Mouse (Mus musculus) layer of hippocampus, adult 9-10 months (tissue): Measurements from ENCODE around the gene Mab21l3.
A peak's percentile ranks its signal among the peaks of the same experiment; 100 is the strongest.

Experiments
- DNase-seq: peaks from one replicate; pipeline ENCODE4 v3.0.0; 2022; ENCODE audit warnings: low spot score

Mab21l3 gene

DNA sequence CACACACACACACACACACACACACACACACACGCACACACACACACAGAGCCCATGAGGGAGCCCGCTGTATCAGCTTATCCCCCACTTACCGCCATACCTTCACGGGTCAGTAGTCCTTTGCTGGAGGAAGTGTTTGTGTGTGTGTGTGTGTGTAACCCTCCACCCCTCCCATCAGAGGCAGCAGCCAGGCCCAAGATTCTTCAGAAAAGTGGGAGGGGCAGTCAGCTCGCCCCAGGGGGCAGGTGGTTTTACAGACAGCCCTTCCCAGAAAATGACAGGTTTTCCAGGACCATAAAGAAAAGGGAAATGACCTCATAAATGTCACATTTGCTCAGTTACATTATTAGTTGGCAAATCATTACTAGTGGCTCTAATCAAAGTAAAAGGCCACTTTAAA is at the start of gene Mab21l3:
Gene Mab21l3, minus strand, starts transcription at position 144 of the 400 bp plus-strand sequence.
- DNase-seq: no peak

DNA sequence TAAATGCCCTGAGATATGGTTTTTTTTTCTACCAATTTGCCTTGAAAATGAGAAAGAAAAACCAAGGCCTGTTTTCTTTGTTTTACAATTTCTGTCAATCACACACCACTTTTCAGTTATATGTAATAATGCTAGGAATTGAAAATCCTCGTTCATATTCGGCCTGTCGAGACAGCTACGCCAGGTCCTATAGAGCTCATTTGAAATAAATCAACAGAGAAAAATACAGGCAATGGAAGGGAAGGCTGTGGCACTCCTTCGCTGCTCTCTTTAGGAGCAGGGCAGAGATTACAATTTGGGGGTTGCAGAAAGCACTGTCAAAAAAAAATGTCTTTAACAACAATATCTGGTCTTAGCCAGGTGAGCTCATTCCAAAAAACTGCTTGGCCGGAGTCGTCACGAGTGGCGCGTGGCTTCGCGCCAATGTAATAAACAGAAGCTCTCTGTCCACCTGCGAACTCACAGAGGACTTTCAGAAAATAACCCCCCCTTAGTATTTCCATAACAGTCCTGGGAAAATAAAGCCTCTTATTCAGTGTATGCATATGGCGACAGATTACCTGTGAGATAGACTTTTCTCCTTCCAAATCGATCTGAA is 48.7 kb upstream of the Mab21l3 start:
- DNase-seq: no peak

DNA sequence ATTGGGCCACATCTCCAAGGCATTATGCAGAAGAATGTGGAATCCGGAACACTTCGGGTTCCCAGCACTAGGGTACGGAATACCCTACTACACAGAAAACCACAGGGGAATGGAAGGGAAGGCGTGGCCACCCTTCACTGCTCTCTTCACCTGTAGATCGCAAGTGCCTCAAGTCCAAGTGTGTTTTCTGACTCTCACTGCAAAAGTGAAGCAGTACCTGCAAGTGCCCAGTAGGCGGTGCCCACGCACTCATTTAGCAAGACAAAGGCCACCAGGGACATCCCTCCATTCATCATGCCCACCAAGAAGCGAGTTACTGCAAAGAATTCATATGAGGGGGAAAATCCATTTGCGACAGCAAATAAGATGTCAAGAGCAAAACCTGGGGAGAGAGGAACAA is 48.1 kb upstream of the Mab21l3 start:
- DNase-seq: peak; percentile 61

- no peak for DNase-seq
Observed at GRCm38 (mm10) chr3:101895376-101895910, 46.7 kb upstream of the Mab21l3 start.

- no peak for DNase-seq
Observed at GRCm38 (mm10) chr3:101885591-101885990, 36.8 kb upstream of the Mab21l3 start.

DNA sequence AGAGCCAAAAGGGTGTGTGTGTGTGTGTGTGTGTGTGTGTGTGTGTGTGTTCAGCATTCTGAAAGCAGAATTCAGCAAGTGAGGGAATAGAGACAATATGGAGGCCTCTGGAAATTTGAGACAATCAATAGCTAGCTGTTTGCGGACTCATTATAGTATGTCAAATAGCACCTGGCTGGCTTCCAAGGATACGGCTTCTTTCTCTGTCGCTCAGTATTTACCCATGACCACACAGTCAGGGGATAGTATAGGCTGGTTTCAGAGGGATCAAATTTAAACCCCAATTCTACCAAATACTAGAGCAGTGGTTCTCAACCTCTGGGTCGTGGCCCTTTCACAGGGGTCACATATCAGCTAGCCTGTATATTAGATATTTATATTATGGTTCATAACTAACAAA is 36.3 kb upstream of the Mab21l3 start:
- no peak for DNase-seq

DNA sequence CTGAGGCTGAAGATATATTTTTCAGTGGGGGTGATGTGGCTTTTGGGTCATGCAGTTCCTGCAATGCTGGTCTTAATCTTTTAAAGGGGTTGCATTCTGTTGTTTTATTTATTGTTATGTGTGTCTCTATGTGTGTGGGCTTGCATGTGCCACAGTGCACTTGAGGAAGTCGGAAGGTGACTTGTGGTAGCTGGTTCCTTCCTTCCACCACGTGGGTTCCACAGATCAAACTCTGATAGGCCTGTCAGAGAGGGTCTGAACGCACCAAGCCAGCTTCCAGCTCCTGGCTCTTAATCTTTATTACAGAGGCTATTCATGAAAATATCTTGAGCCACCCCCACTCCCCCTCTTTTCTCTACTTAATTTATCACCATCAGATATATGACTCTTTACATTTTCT is 35.1 kb upstream of the Mab21l3 start:
- DNase-seq: no peak

DNA sequence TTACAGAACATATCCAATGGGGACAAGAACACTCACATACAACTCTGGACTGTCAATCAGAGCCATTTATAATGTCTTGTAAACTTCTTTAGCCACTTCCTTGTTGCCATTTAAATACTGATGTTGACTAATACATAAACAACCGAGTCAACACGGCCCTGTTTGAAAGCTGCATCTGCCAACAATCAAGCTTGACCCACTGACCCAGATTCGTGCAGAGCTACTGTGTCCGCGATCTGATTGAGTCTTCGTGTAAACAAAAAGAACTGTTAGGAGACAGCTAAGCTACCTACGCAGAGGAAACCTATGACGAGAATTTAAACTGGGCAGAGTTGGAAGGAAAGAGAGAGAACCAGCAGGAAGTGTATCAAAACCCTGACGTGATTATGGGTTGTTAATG is 33.0 kb upstream of the Mab21l3 start:
- DNase-seq: no peak

- DNase-seq: no peak
Observed at GRCm38 (mm10) chr3:101880818-101881217, 32.1 kb upstream of the Mab21l3 start.

GRCm38 (mm10) chr3:101878136-101878535 is 29.4 kb upstream of the Mab21l3 start:
- DNase-seq: no peak

DNA sequence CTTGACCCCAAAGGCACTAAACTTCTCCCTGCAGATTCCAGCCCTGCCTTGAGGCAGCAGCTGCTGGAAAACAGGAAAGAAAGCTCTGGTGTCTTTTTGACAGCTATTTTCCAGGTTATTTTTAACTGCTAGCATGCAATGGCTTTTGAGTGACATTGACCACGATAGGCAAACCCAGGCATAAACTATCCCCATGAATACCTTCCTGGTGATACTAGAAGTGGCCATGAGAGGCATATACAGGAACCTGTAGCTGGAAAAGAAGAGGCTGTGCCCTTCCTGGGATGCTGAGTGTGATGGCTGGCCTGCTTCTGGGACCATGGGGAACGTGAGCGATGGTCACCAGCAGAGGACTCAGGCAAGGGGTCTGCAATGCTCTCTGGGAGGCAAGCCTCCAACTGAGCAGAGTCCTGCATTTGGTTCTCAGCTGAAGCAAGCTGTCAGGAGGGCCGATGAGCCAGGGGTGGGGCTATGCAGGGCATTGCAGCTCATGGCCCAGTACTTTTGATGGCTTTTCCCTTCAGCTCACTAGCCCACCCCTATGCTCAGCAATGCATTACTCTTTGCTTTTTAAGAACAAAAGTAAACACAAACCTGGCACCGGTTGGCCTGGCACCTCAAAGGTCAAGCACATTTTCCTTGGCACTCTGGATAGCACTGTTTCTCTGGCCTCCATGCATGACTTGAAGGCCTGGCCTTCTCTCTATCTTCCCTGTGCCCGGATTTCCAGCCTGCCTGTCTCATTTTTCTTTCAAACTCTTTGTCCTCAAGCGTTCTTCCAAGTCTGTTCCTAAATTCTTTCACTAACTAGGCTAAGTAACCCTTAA is 27.9 kb upstream of the Mab21l3 start:
- DNase-seq: no peak

GRCm38 (mm10) chr3:101875258-101875920 is 26.6 kb upstream of the Mab21l3 start:
- DNase-seq: no peak

GRCm38 (mm10) chr3:101873061-101873675 is 24.4 kb upstream of the Mab21l3 start:
- no peak for DNase-seq

GRCm38 (mm10) chr3:101871951-101872350 is 23.2 kb upstream of the Mab21l3 start:
- no peak for DNase-seq

- no peak for DNase-seq
Observed at GRCm38 (mm10) chr3:101867001-101867421, 18.3 kb upstream of the Mab21l3 start.

- DNase-seq: no peak
Observed at GRCm38 (mm10) chr3:101861856-101862255, 13.1 kb upstream of the Mab21l3 start.

DNA sequence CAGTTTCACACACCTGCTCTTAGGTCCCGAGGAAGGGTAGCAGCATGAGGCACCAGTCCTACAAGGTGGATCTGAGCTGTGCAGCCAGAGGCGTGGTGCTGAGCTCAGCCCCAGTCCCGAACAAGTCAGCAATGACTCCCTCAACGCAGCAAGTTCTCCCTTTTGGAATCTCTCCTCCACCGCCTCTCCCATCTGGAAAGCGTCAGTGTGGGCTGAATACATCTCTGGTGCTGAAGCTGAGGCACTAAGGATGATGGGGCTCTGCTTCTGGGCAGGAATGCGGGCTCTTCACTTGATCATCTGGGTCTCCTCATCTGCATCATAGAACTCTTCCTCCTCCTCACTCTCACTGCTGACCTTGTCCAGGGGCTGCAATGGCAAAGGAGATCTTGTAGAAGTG is 11.4 kb upstream of the Mab21l3 start:
- DNase-seq: no peak

DNA sequence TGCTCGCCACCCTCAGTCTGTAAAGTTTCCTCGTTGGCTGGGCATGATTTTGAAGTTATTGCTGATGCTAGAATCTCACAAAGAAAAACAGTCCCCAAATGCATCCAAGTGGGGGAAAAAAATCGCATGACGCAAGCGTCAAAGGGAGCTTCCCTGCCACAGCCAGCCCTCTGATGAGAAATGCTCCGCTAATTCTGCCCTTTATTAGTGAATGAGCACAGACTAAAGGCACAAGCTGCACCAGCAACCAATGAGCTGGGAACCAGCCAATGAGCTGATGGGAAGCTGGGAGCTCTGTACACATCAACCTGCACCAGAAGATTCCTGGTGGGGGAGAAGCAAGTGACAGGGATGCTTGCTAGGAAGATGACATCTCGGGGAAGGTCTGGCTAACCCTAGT is 11.0 kb upstream of the Mab21l3 start:
- no peak for DNase-seq

- no peak for DNase-seq
Observed at GRCm38 (mm10) chr3:101854075-101854474, 5.3 kb upstream of the Mab21l3 start.

DNA sequence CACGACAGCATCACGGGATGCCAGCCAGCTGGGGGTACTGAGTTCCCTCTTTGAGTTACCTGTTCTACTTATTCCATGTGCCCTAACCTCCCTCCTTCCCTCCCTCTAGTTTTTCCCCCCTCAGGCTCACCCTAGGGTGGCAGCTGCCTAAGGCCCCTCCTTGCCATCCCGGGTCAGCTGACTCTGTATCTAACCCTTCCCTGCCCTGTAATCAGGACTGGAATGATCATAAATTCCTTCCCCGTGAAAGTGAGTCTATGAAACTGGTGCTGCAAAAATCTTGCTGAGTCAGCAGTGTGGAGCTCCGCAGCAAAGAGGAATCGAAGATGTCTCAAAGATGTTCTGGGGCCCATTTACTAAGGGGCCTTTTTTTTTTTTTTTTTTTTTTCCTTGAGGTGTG is 2.6 kb upstream of the Mab21l3 start:
- no peak for DNase-seq

GRCm38 (mm10) chr3:101846096-101846495 is 2.7 kb downstream of the Mab21l3 start:
- no peak for DNase-seq

DNA sequence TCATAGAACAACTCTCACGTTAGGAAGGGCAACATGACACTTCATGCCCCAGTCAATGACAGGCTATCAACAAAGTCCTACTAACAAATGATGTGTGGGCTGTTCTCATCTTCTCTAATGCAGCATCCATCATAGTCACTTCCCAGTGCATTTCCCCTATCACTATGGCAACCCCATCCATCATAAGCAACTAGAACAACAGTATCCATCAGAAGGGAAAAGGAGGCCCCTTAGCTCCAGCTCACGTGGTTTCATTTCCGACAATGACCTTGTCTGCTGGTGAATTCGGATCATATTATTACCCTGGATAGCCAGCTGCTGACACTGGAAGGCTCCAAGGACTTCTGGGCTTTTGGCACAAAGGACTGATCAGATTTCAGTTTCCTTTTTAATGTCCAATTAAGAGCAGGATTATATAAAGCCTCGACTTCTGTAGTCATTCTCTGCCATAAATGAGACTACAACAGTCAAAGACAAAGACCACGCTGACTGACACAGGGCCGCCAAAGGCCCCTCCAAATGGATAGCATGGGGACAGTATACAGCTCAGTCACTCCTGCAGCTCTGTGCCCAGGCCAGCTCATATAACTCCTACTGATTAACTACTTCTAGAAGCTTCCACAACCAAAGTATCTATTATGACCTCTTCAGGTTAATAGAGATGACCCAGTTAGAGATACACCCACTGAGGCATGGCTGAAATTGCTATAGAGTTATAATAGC is 6.2 kb downstream of the Mab21l3 start:
- no peak for DNase-seq
